Mouse (Mus musculus) testis, adult 2 months (tissue): Measurements from ENCODE around the gene Cep41.

Experiments
- CTCF ChIP-seq: fragments of 200-500 bp; IDR thresholded peaks from 2 replicates; pipeline ENCODE4 v1.5.1; 2012; ENCODE audit warnings: low read depth, mild to moderate bottlenecking, inconsistent platforms, low read length, moderate library complexity; ENCODE audit not compliant: control insufficient read depth, insufficient read depth, insufficient replicate concordance
- POLR2A ChIP-seq: fragments of 200-500 bp; IDR thresholded peaks from 2 replicates; pipeline ENCODE4 v1.6.1; 2012; ENCODE audit warnings: low read depth, mild to moderate bottlenecking, inconsistent platforms, low read length, moderate library complexity; ENCODE audit not compliant: control insufficient read depth

DNA sequence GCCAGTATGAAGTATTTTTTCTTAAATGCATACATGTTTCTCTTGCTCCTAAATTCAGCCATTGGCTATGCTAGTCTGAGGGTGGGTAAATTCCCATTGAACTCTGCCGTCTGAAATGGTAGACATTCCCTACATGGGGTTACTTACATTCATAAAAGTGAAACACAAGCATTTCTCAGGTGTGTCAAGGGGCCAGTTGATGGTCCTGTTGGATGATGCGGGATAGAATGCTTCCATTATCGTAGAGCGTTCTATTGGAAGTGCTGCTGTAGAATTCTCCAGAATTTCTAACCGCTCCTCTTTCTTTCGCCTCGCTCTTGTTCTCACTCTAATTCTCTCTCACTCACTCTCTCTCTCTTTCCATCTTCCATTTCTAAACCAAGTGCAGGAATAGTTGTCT lies 82.8 kb downstream of the Cep41 start, which contains the start of gene Cpa5:
- TF ChIP-seq CTCF (no peak), POLR2A (no peak)
